Mouse (Mus musculus) liver, embryonic 12.5 days (tissue): ENCODE data around the gene BC100530. TPM values are rescaled to one million over a fixed set of nuclear protein-coding genes. Genes with fewer than 3 reads are reported as not detected.
"Not testable (repeated sequence)": the region's sequence is repeated elsewhere in the genome, so short reads cannot be mapped to it uniquely, and the experiment has no call there.

Experiments used
- ATAC-seq: fragments of 200-750 bp; cut with Nextera tagmentation; 2 replicates; pipeline ENCODE4 v1.8.0; 2017; ENCODE audit warnings: moderate number of reproducible peaks, mild to moderate bottlenecking, moderate library complexity
- H3K27ac ChIP-seq: fragments of 300-500 bp; sonication (generic); 2 replicates; pipeline ENCODE4 v1.5.1; 2016; ENCODE audit warnings: mild to moderate bottlenecking
- H3K27me3 ChIP-seq: fragments of 300-500 bp; sonication (generic); replicated peaks from 2 replicates; pipeline ENCODE4 v1.6.1; 2016; ENCODE audit warnings: mild to moderate bottlenecking, moderate library complexity
- H3K36me3 ChIP-seq: fragments of 300-500 bp; sonication (generic); 2 replicates; pipeline ENCODE4 v1.6.1; 2016; ENCODE audit warnings: mild to moderate bottlenecking, moderate library complexity
- H3K4me1 ChIP-seq: fragments of 300-500 bp; sonication (generic); 2 replicates; pipeline ENCODE4 v1.6.1; 2016
- H3K4me2 ChIP-seq: fragments of 300-500 bp; sonication (generic); 2 replicates; pipeline ENCODE4 v1.6.1; 2016; ENCODE audit warnings: mild to moderate bottlenecking, moderate library complexity
- H3K4me3 ChIP-seq: fragments of 300-500 bp; sonication (generic); 2 replicates; pipeline ENCODE4 v1.5.1; 2016; ENCODE audit warnings: mild to moderate bottlenecking, moderate library complexity
- H3K9ac ChIP-seq: fragments of 300-500 bp; sonication (generic); 2 replicates; pipeline ENCODE4 v1.6.1; 2016; ENCODE audit warnings: mild to moderate bottlenecking, moderate library complexity
- H3K9me3 ChIP-seq: fragments of 300-500 bp; sonication (generic); replicated peaks from 2 replicates; pipeline ENCODE4 v1.6.1; 2016; ENCODE audit warnings: mild to moderate bottlenecking, moderate library complexity
- WGBS: fragments of 180-500 bp; shearing (Covaris S2); methylation state at CpG from one replicate; pipeline ENCODE4 v1.1.7; 2016; ENCODE audit not compliant: insufficient replicate concordance; 5-methylcytosine and 5-hydroxymethylcytosine counted together
- polyA plus RNA-seq: library from polyadenylated mRNA; unstranded; fragments of >200 nt; fragmentation: Nextera tagmentation; extraction: Ambion mirVana; gene quantifications from 2 replicates; pipeline ENCODE4 v1.2.1, GENCODE M21; 2016

Gene BC100530
- 74.3 and 86.6 TPM in 2 replicates for polyA plus RNA-seq

GRCm38 (mm10) chr16:36367648-36368047 lies at the start of gene BC100530:
Gene BC100530 (minus strand): TSS chr16:36367748.
- not testable (repeated sequence) for H3K36me3 ChIP-seq, H3K4me2 ChIP-seq, H3K9me3 ChIP-seq, H3K4me3 ChIP-seq, ATAC-seq, H3K27me3 ChIP-seq, H3K4me1 ChIP-seq, H3K27ac ChIP-seq, H3K9ac ChIP-seq
- WGBS, result 55% methylated on average over 3 of the region's 3 CpGs

GRCm38 (mm10) chr16:36408357-36408756 lies 40.8 kb upstream of the BC100530 start, which contains the start of gene Stfa2:
Gene Stfa2 (minus strand): TSS chr16:36408457.
- no peaks in the 10 kb centered on the region for H3K4me1 ChIP-seq
- no peaks in the 10 kb centered on the region for H3K9me3 ChIP-seq
- H3K9ac ChIP-seq, result no peak within 1 kb of the TSS
- no peak within 1 kb of the TSS for H3K4me3 ChIP-seq
- no peak for ATAC-seq
- H3K4me2 ChIP-seq, result no peak within 1 kb of the TSS
- no peaks in the 10 kb centered on the region for H3K36me3 ChIP-seq
- no peaks in the 10 kb centered on the region for H3K27me3 ChIP-seq
- no peak within 1 kb of the TSS for H3K27ac ChIP-seq

GRCm38 (mm10) chr16:36389060-36389459 lies 21.5 kb upstream of the BC100530 start:
- Histone ChIP-seq H3K4me2 (no peak overlapping the region), H3K36me3 (no peaks in the 10 kb centered on the region), H3K4me3 (no peak overlapping the region), H3K9me3 (no peaks in the 10 kb centered on the region), H3K27me3 (no peaks in the 10 kb centered on the region), H3K9ac (no peak overlapping the region), H3K4me1 (no peaks in the 10 kb centered on the region), H3K27ac (no peak overlapping the region)
- ATAC-seq, result no peak
- WGBS, result 20% methylated on average over 4 of the region's 4 CpGs

GRCm38 (mm10) chr16:36337171-36337570 lies 30.4 kb downstream of the BC100530 start:
- H3K9ac ChIP-seq, result no peak overlapping the region
- H3K36me3 ChIP-seq, result no peaks in the 10 kb centered on the region
- no peak overlapping the region for H3K4me3 ChIP-seq
- no peak overlapping the region for H3K4me2 ChIP-seq
- no peak overlapping the region for H3K27ac ChIP-seq
- H3K9me3 ChIP-seq, result no peaks in the 10 kb centered on the region
- no peaks in the 10 kb centered on the region for H3K27me3 ChIP-seq
- no peak for ATAC-seq
- 59% methylated on average over 2 of the region's 2 CpGs for WGBS
- no peaks in the 10 kb centered on the region for H3K4me1 ChIP-seq

- Histone ChIP-seq H3K4me3 (no peak within 1 kb of the TSS), H3K9me3 (no peaks in the 10 kb centered on the region), H3K36me3 (no peaks in the 10 kb centered on the region), H3K9ac (no peak within 1 kb of the TSS), H3K27me3 (no peaks in the 10 kb centered on the region), H3K27ac (no peak within 1 kb of the TSS), H3K4me1 (no peaks in the 10 kb centered on the region), H3K4me2 (no peak within 1 kb of the TSS)
- ATAC-seq, result no peak
- WGBS, result 35% methylated on average over 3 of the region's 3 CpGs
These were observed 33.3 kb downstream of the BC100530 start, which contains the start of gene BC117090 for GRCm38 (mm10) chr16:36334232-36334631. Gene BC117090 (minus strand): TSS chr16:36334332.

GRCm38 (mm10) chr16:36319286-36319685 lies 48.3 kb downstream of the BC100530 start:
- ATAC-seq, result no peak
- Histone ChIP-seq H3K4me2 (no peak overlapping the region), H3K4me1 (no peaks in the 10 kb centered on the region), H3K27me3 (no peaks in the 10 kb centered on the region), H3K27ac (no peak overlapping the region), H3K36me3 (no peaks in the 10 kb centered on the region), H3K4me3 (no peak overlapping the region), H3K9me3 (no peaks in the 10 kb centered on the region), H3K9ac (no peak overlapping the region)

GRCm38 (mm10) chr16:36316111-36316510 lies 51.4 kb downstream of the BC100530 start:
- H3K4me1 ChIP-seq, result not testable (repeated sequence)
- WGBS, result 66% methylated on average over 6 of the region's 6 CpGs

More at GRCm38 (mm10) chr16:36316111-36316510, 51.4 kb downstream of the BC100530 start:
- H3K4me3 ChIP-seq, H3K9me3 ChIP-seq, H3K27ac ChIP-seq, H3K36me3 ChIP-seq, H3K9ac ChIP-seq, H3K27me3 ChIP-seq, ATAC-seq, H3K4me2 ChIP-seq: not testable (repeated sequence)

Other genes with a start within 250 kb of the BC100530 start
- not detected in 2 replicates for gene Csta1, start 236.5 kb downstream of the BC100530 start, polyA plus RNA-seq
- 8.1 and 13.6 TPM in 2 replicates for gene Stfa2l1, start 210.9 kb downstream of the BC100530 start, polyA plus RNA-seq
- 31.9 and 37.4 TPM in 2 replicates for gene Gm5483, start 183.5 kb downstream of the BC100530 start, polyA plus RNA-seq
- gene Gm5416, start 157.3 kb downstream of the BC100530 start, polyA plus RNA-seq, result 0.75 and 0.81 TPM in 2 replicates
- 1.1 and 1.4 TPM in 2 replicates for gene 2010005H15Rik, start 146.3 kb downstream of the BC100530 start, polyA plus RNA-seq
- gene Stfa1, start 90.8 kb downstream of the BC100530 start, polyA plus RNA-seq, result 80.5 and 92.3 TPM in 2 replicates
- not detected in 2 replicates for gene BC117090, start 33.4 kb downstream of the BC100530 start, polyA plus RNA-seq
- gene Stfa2, start 40.7 kb upstream of the BC100530 start, polyA plus RNA-seq, result 4.4 and 5.3 TPM in 2 replicates
- gene Stfa3, start 87.6 kb upstream of the BC100530 start, polyA plus RNA-seq, result 12.4 and 14.7 TPM in 2 replicates
- not detected in 2 replicates for gene Casr, start 194.4 kb upstream of the BC100530 start, polyA plus RNA-seq